Mouse (Mus musculus): Measurements from ENCODE around the gene Adamts3. TPM values are rescaled to one million over a fixed set of nuclear protein-coding genes. Genes with fewer than 3 reads are reported as not detected.

The Adamts3 gene
- total RNA-seq, 2 experiments from 2014 or later: 41.6 to 44.1 TPM

- intact Hi-C loops (cut with DNase I): no loop called here
- DNase-seq (ENCODE audit: low spot score in 2 of 2): no peak
These were observed 152.7 kb downstream of the Adamts3 start for GRCm38 (mm10) chr5:89730411-89730810.

DNA sequence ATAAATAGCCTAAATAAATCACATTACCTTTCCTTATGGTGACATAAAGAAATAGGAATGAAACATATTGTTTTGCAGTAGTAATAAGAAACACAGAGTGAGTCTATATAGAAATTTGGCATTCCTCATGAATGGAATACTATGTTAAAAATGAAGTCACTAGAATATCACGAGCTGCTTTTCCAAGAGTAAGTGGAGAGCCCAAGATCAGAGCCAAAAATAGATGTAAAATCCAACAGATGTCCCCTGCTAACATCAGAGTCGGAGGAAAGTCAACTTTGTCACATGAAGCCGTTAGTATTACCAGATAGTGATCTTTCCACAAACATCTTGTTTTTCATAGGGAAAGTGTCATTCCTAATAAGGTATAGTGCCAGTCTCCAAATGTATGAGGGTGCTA, 155.0 kb downstream of the Adamts3 start:
- no peak for DNase-seq (ENCODE audit: low spot score in 2 of 2)
- intact Hi-C loops (cut with DNase I): no loop called here

- intact Hi-C loops (cut with DNase I): no loop called here
- DNase-seq (ENCODE audit: low spot score in 2 of 2): no peak
These were observed 155.6 kb downstream of the Adamts3 start for GRCm38 (mm10) chr5:89727497-89728057.

GRCm38 (mm10) chr5:89714552-89714951, 168.6 kb downstream of the Adamts3 start:
- intact Hi-C loops (cut with DNase I): loop anchor here (5.0 kb wide), 1 partner anchor 478 kb away; no protein-coding TSS in a partner anchor
- no peak for DNase-seq (ENCODE audit: low spot score in 2 of 2)

DNA sequence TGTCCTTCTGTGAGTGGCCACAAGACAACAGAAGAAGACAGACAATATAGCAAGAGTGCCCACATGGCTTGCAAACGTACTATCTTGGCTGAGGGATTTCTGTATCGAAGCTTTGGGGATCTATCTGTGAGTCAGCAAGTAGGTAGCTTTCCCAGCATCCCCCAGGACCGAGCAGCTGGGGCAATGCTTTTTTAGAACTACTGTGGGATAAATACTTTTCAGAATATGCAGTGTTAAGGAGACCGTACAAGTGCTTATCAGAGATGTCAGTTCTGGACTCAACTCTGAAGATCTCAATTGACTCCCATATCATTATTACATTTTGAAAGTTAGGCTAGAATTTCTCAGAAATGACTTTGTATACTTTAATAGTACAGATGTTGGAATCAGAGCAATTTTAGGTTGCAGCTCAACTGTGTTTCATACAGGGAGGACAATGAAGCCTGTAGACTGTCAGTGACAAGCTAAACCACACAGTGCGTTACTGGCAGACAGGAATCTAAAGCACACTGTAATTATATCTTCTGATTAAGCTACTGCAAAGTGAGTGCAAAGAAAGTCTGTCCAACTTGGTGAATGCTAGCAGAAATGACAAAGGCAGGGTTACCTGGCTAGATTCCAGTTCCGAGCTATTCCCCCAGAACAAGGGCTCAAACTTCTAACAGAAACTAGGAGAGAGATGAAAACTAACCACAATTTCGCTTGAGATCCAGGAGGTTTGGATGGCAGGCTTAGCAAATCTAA, 171.8 kb downstream of the Adamts3 start:
- intact Hi-C loops (cut with DNase I): loop anchor here (5.0 kb wide), 1 partner anchor 481 kb away; no protein-coding TSS in a partner anchor

GRCm38 (mm10) chr5:89709459-89709858, 173.7 kb downstream of the Adamts3 start:
- DNase-seq (ENCODE audit: low spot score in 2 of 2): no peak
- intact Hi-C loops (cut with DNase I): no loop called here

More for the DNA sequence above, 171.8 kb downstream of the Adamts3 start:
- DNase-seq (ENCODE audit: low spot score in 2 of 2): no peak

GRCm38 (mm10) chr5:89704264-89704663, 178.9 kb downstream of the Adamts3 start:
- intact Hi-C loops (cut with DNase I): no loop called here

DNA sequence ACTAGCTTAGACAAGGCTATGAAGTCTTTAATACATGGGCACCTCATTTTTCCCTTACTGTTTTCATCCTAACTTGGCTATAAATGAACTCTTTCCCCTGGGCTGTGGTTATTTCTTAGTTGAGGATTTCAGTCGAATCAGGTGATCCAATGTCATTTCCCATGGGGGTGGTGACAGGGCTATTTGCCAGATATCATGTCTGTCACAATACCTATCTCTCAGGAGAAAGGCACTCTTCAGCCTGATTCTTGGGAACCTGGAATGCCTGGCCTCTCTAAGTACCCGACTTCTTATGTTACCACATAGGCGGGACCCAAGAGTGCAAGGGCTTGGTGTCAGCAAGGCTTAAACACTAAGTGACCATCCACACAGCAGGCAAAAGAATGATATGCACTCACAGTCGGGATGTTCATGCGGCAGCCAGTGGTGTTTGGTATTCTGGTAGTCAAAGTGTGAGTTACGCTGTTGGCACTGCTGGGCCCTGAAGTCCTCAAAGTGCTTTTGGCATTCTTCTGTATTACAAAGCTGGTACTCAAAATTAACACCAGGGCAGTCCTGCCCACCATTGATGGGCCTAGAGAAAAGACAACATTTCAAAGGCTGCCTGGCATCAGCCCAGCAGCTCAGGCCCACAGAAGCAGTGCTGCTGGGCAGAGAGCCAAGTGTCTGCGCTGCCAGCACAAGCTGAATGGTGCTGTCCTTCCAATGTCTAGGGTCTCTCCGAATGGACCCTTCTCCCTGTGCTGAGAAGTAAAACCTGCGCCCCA, 181.7 kb downstream of the Adamts3 start:
- intact Hi-C loops (cut with DNase I): no loop called here
- DNase-seq (ENCODE audit: low spot score in 2 of 2): peak; percentile 84 to 88

More at GRCm38 (mm10) chr5:89704264-89704663, 178.9 kb downstream of the Adamts3 start:
- peak; percentile 25 to 53 for DNase-seq (ENCODE audit: low spot score in 2 of 2)

GRCm38 (mm10) chr5:89687826-89688225, 195.3 kb downstream of the Adamts3 start:
- intact Hi-C loops (cut with DNase I): no loop called here
- no peak for DNase-seq (ENCODE audit: low spot score in 2 of 2)

DNA sequence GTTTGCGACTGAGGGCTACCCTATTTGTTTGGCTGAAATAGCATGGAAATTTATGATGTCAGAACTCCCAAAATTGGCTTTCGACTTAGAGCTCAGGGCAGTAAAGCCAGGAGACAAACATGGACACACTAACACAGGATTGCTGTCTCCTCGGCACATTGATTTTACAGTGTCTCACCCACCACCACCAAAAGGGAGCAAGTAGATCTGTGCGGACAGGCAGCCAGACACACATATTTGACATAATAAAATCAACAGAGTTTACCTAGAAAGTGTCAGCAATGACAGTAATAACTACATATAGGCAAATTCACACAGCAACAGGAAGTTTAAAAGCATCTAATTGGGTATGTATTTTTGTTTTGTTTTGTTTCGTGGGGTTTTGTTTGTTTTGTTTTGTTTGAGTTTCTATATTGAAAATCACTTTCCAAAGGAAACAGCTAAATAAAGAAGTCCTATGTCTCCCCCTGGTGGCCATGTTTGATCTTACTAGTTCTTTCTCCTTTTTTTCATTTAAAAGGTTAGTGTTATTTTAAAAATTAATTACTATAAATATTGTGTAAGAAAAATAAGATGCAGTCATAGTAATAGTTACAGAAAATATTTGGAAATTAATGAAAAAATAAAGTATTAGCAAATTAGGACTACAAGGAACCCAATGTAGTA, 203.1 kb downstream of the Adamts3 start:
- intact Hi-C loops (cut with DNase I): loop anchor here (2.0 to 5.0 kb wide), 2 partner anchors 138 to 269 kb away; no protein-coding TSS in a partner anchor
- peak; percentile 69 to 83 for DNase-seq (ENCODE audit: low spot score in 2 of 2)

DNA sequence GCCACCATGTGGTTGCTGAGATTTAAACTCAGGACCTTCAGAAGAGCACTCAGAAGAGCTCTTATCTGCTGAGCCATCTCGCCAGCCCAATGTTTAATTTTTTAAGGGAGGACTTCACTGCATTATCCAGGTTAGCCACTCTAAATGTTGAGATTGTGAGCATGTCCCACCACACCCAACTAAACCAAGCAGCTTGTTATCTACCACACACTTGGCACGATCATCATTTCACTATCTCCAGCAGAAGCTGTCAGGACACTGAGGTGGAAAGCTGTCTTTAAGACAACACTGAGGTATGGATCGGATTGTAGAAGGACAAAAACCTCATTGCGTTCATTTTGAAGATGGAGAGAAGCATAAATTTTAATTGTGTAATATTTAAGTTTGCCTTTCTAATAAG, 205.0 kb downstream of the Adamts3 start:
- intact Hi-C loops (cut with DNase I): loop anchor here (2.0 to 5.0 kb wide), 2 partner anchors 136 to 267 kb away; no protein-coding TSS in a partner anchor

DNA sequence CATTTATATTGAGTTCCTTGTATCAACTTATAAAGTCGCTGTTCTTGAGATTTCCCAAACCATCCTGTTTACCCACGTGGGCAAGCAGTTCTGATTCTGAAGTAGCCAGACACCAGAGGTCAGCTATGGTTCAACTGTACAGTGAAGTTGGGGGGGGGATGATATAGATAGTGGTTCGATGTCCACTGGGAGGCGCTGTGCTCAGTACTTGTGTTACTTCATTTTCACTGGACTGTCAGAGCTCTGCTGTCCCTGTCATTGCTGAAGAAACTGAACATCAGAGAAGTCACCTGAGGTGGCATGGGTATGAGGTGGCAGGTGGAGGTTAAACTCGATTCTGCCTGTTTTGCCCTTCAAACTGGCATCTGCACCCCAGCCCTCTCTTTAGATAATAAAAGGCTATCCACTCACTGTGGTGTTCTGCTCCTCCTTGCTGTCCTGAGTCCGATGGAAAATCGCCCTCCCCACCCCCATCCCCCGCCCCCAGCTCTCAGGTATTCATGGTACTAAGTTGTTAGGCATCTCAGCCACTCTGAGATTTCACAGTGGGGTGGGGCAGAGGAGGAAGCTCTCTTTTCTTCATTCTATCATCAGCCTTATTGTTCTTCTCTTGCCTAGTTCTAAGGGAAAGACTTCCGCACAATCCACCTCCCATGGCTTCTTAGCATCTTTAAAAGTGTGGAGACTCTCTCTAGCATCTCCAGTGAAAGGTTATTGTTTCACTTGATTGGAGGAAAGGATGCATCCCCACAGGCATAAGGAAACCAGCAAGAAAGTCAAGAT, 208.9 kb downstream of the Adamts3 start:
- intact Hi-C loops (cut with DNase I): no loop called here

More for the DNA sequence above, 205.0 kb downstream of the Adamts3 start:
- DNase-seq (ENCODE audit: low spot score in 2 of 2): no peak

DNA sequence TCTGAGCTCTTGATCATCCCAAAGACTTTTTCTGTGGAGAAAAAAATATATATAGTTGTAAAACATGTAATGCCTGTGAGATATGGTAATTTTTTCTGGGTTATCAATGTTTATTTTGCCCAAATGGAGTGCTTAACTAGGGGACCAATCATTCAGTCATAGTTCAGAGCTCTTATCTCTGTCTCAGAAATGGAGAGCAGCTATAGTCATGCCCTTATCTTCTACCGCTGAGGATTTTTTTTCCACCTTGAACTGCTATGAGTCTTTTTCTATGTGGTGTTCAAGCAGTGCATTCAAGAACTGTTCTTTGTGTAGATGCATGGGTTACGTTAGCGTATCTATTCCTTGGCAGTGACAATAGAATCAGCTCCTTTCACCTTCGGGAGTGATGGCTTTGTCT, 210.2 kb downstream of the Adamts3 start:
- no peak for DNase-seq (ENCODE audit: low spot score in 2 of 2)
- intact Hi-C loops (cut with DNase I): no loop called here

More for the DNA sequence above, 208.9 kb downstream of the Adamts3 start:
- DNase-seq (ENCODE audit: low spot score in 2 of 2): no peak

GRCm38 (mm10) chr5:89654327-89654726, 228.8 kb downstream of the Adamts3 start:
- no peak for DNase-seq (ENCODE audit: low spot score in 2 of 2)
- intact Hi-C loops (cut with DNase I): no loop called here

DNA sequence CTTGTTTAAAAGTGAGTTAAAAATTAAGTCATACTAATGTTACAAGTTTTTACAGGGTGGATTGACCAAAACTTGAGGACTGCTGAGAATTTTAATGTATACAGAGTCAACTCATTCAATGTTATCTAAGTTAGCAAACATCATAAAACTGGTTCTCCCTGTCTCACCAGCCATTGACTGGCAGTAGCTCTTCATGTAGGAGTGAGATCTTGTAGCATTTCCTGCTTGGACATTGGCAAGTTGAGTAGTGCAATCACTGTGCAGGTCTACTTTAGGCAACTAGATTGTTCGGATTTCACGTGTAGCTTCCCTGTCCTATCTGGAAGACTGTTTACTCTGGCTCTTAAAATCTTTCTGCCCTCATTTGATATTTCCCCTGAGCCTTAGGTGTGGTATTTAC, 229.3 kb downstream of the Adamts3 start:
- intact Hi-C loops (cut with DNase I): no loop called here
- no peak for DNase-seq (ENCODE audit: low spot score in 2 of 2)

- intact Hi-C loops (cut with DNase I): no loop called here
- peak in 1 of 2 experiments; percentile 9 for DNase-seq (ENCODE audit: low spot score in 2 of 2)
These were observed 236.2 kb downstream of the Adamts3 start for GRCm38 (mm10) chr5:89646940-89647339.

- intact Hi-C loops (cut with DNase I): no loop called here
- no peak for DNase-seq (ENCODE audit: low spot score in 2 of 2)
These were observed 247.7 kb downstream of the Adamts3 start for GRCm38 (mm10) chr5:89635434-89635833.

DNA sequence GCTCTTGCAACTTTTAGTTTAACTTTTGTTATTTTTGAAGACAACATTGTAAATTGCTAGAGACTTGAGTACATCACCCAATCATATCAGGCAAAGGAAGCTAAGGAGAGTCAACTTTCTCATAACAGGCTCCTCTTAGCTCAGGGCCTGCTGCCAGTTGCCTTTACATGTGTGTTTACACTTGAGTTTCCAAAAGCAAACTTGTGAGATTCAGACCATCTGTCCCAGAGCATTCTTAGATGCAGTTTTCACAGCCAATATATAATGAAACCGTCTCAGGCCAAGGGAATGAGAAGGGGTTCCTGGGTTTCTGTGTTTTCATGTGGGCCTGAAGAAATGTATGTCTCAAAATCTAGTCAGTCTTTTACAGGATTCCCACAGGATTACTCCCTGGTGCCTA, 251.5 kb downstream of the Adamts3 start:
- intact Hi-C loops (cut with DNase I): no loop called here

More for the DNA sequence above, 251.5 kb downstream of the Adamts3 start:
- peak; percentile 38 to 65 for DNase-seq (ENCODE audit: low spot score in 2 of 2)
